Mouse (Mus musculus) kidney, adult 18-20 months (tissue): ENCODE measurements at regions not wholly inside any gene's neighbourhood (a gene's known extent, or its start where the extent isn't known, plus 50 kb on each side); places are given as distances from the start of the nearest gene placed in this dataset.

Experiments used
- DNase-seq: peaks from one replicate; pipeline ENCODE4 v3.0.0; 2021

DNA sequence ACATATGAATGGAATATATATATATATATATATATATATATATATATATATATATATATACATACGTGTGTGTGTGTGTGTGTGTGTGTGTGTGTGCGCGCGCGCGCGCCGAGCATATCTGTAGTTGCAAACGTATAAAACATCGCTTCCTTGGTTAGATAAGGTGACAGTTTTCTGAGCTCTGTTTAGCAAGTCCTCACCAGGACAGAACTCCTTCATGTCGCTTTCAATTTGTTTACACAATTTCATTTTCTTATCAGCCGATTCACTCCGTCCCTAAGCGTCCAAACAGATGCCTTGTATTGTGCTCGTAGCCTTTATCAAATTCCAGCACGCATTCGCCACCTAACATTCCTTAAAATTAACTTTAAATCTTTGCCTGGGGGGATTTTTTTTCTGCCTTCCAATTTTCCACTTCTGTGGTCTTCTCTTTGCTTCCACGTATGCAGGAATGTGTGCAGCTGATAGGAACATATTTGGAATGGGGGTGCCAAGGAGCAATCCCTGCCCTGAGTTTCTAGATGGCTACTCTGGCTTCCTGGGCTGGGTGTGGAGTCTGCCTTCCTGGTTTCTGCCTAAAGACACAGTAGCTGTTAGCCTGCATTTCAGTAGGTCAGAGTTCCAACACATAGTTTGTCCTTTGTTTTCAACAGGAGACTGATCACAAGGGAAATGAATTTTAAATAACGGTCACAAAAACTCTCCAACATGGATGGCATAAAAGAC lies 575.7 kb downstream of the Robo2 start:
- DNase-seq, result no peak

DNA sequence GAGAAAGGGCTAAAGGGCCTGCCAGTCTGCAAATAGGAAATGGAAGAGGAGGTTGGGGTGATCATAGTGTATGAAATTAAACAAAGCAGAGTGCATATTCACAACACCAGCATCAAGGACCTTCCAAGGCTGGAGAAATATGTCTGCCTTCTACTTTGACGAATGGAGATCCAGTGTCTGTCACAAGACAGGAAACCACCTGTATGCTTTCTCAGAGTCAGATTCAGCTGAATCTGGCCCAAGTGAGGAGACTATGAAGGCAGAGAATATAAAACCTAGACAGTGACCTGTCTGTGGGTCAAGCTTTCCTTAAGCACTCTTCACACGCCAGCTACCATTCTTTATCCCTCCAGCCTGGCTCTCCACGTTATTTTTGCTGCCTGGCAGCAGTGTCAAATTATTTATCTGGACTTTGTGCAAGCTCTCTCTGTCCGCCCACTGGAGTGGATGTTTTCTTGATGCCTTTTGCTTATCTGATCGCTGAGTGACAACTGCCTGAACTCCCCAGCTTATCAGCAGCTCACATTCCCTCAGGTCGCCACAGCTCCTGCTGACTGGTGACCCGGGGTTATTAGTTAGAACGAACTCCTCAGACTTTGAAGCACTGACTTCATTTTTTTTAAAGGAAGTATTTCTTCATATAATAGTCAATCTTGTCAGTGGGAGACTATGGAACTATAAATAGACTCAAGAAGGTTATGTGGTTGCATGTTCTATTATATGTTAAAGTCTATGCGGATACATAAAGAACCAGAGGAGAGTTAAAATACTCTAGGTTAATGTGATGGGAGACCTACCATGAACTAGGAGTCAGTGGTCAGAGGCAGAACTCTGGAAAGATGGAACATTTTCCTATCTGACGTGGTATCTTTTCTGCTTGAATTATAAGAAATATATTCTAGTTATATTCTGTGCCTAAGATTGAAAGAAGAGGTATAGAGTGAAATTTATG lies 590.0 kb downstream of the Robo2 start:
- no peak for DNase-seq

DNA sequence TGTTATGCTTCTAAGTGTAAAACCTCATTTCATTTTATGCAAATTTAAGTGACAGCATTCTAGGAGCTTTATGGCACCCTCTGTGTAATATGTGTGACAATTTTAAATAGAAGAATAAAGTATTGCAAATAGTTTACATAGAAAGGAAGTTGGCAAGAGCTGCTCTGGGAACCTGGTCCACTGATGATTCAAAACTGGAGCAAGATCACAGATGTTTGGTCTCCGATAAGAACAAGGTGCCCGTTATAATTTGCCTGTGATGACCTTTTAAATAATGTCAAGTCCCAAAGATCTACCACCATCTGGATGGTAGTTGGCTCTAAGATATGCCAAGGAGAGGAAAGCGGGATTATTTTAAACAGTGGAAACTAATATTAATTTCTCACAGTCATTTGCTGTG lies 607.1 kb downstream of the Robo2 start:
- DNase-seq, result no peak

DNA sequence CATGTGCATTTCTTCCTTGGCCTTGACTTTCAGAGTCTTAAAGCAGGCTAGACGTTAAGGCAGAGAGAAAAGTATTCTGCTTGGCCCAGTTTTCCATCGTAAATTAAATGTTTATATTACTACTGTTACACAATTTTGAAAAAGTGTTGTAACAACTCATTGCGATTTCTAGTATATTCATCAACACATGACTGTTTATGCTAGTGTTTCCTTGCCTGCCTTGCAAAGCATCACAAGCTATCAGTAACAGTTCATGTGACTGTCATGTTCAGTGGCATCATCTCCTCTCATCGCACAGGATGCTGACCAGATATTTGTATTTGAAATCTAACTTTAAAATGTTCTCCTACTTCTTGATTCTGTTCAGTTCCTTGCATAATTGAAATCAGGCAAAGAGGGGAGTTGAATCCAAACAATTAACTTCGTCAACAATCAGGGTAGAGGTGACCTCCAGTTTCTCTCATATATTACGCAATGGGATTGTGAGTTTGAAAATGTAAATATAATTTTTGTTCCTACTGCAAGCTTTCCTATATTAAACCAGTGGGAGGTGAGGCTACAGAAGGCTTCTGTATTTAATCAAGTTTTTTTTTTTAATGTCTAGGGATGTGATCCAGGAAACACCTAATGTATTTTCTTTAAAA lies 615.0 kb downstream of the Robo2 start:
- no peak for DNase-seq

DNA sequence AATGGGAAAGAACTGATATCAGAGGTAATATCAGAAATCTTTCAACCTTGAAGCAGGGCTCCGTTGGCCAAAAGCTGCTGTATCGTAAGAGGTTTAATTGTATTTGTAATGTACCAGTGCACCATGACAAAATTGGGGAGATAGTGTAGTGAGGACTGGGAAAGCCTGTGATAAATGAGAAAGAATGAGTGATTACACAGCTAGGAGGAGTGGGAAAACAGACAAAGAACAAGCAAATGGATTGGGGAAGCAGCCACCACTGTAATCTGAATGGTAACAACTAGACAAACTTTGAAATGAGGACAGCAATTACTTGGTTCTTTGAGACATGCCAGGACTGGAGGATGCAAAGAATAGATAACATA lies 626.6 kb downstream of the Robo2 start:
- DNase-seq, result no peak

DNA sequence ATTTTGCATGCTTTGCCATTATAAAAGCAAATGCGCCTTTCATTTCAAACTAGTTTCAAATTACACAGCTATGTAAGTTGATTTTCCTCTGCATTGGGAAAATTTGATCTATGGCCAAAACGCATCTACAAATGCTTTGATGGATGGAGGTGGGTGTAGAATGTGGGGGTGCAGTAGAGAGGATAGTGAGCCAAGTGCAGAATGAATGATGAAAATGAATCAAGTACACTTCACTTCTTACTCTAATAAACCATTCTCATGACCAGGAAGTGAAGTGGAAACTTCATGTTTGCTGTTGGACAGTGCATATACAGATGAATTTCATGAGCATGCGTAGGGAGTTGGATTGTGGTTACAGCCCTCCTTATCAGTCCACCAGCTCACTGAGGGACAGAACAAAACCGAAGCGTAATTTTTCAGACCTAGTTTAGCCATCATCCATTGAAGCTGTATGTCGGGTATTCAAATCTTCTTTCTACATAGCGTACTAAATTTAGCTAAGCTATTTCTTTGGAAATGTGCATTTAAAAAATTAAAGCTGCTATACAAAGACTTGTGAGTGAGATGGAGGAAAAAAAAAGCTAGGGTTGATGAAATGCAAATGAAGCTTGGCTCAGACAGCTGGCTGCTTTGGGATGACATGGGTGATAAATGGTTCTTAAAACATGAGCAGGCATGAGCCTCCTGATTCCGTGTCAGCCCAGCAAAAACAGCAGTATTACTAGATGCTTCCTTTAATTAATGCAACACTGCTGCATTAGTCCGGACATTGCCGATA lies 627.1 kb downstream of the Robo2 start:
- no peak for DNase-seq

DNA sequence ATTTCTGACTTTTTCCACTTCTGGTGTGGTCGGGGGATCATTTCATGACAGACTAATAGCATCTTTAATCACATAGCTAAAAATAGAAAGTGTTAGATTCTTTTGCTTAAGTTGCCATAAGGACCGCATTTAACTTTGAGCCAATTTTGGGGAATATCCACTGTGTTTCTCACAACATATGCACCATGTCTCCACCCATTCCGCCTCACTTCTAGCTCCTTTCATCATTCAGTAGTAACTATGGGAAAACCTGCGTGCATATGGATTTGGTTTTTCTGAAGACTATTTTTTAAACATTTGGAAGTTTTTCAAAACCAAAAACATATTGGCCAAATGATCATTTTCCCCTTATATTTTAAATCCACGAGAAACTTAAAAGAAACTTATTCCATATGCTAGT lies 639.2 kb downstream of the Robo2 start:
- DNase-seq, result no peak

DNA sequence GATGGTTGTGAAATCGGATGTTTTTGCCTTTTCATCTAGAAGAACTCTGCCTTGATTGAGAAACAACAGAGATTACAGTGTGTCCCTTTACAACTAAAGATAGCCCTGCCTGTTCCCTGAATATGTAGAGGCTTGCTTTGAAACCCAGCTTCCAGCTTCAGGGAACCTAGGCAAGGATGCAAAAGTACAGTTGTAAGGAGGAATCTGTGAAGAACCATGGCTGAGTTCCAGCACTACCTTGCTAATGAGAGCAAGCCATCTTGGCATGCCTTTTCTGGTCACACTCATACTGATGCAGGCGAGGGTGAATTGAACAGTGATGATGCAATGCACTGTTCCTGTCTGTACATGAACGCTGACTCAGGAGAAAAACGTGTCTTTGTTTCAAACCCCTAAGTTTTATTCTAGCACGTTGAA lies 641.2 kb downstream of the Robo2 start:
- DNase-seq, result no peak

DNA sequence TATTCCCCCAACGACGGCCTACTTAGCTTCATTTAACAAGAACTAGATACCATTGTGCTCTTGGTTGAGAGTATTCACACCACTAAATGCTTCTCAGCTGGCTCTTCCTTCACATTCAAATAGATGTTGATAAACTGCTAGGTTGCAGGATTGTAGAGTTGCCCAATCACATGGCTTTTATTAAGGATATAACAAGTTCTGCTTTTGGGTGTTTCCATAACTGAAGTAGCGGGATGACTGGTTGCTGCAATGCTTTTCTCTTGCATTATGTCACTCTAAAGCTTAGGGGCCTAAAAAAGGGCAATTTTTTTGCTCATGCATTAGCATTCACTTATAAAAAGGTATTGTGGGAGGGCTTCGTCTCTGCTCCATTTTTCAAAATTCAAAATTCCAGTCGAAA lies 641.9 kb downstream of the Robo2 start:
- no peak for DNase-seq

DNA sequence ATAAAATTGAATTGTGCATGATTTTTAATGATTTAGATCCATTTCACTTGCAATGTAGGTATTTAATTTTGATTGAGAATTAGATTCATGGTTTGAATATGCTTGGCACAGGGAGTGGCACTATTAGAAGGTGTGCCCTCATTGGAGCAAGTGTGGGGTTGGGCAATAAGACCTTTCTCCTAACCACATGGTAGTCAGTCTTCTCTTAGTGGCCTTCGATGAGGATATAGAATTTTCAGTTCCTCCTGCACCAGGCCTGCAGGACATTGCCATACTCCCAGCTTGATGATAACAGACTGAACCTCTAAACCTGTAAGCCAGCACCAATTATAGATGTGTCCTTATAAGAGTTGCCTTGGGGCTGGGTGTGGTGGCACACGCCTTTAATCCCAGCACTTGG lies 642.9 kb downstream of the Robo2 start:
- no peak for DNase-seq

DNA sequence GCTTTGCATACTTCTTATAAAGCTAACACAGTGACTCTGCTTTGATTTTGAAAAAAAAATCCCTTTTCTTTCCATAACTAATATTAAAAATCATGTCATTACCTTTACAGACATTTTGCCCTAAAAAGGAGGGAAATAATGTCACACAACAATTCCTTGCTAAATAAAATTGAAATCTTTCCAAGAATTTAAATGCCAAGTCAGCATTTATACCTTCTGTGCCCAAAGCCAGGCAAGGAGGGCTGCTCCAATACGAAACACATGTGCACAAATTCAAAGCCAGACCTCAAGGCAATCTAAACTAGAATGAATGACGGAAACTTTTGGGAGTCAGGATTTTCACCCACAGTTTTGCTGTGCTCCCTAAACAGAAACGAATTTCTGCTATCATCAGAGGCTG lies 646.4 kb downstream of the Robo2 start:
- no peak for DNase-seq

DNA sequence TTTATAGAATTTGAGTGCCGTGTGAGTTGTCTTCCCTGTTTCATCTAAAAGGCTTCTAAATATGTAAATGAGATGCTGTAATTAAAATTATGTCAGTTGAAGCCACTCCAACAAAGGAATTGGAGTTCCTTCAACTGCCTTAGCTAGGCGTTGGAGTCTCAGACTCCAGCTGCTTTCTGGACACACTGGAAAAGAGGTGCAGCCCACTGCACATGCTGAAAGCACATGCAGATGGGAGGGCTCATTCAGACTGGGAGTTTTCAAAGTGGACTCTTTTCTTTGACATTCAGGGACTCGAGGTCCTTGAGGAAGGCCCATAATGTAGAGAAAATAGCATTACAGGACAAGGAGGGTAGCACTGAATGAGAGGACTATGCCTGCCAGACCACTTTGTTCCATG lies 650.7 kb downstream of the Robo2 start:
- no peak for DNase-seq

DNA sequence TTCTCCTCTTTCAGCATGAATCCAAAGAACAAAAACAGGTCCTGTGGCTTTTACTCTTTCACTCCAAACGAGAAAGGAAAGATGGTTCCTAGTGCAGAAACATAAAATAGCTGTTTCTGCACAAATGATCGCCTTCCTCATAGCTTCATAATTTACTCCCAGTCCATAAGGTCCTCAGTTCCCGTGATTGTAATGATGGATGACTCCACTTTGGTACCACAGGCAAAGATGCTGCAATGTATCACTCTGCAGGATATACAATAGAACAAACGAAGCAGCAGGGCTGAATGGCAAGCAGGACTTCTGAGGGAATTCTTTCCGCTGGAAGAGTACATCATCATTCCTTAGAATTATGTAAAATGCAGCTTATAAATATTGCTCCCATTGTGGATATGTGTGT lies 652.8 kb downstream of the Robo2 start:
- no peak for DNase-seq

DNA sequence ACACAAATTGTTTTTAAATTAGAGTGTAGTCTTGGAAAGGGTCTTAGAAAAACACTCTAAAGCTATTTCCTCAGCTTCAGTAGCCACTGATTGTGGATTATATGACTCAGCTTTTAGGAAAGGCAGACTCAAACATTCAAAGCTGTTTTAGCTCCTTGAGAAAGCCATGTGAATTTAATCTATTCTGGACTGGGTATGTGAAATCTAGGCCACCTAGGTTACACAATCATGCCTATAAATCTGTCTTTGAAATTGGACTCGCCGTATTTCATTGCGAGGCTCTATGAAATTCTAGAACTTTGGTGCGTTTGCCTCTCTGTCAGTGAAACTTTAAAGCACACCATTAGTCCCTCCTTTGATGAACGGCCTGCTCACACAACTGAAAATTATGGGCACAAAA lies 657.3 kb downstream of the Robo2 start:
- DNase-seq, result no peak

DNA sequence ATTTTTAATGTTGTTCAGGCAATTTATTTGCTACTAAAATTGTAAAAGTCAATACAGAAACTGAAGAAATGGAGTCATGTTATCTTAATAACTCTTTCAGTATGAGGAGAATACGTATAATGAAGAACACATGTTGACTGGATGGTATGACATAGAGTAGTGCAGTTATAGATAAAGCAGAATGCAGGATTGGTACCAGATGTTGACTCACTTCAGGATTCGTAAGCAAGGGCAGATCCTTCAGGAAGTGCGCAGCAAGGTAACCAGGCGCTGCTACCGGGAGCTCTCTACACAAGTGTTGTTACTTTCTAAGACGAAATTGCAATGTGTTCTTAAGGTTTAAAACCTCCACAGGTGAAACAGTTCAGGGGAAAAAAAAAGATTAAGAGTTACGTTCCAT lies 683.3 kb downstream of the Robo2 start:
- DNase-seq, result no peak

DNA sequence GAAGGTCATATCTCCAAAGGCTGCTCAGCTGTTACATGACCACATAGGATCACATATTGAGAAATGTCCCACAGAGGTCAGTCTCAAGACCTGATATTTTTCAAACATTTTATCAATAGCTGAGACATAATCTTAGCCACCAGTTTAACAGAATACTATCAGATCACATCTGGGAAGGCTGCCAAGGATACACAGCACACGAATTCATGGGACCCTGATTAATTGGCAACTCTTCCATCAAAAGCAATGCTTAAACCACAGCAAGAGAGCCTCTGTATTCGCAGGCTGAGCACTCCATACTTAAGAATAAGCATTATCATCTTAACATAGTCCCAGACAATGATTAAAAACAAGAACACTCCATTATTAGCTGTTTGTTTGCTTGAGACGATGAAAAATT lies 691.9 kb downstream of the Robo2 start:
- DNase-seq, result no peak

DNA sequence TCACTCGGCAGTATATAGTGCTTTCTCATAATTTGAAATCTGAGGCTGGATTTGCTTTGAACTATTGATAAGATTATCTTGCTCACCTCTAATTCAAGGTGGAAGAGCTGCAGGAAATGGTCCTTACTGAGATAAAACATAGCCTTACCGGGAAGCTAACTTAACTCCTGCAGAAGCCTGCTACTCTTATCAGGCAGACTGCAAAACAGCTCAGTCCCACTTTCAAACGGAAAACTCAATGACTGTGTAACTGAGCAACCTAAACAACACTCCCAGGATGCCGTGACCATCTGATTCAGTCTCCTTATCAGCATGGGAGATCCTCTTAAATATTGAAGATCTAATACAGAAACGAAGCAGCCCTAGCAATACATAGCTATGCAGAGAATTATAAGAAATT lies 695.3 kb downstream of the Robo2 start:
- no peak for DNase-seq

DNA sequence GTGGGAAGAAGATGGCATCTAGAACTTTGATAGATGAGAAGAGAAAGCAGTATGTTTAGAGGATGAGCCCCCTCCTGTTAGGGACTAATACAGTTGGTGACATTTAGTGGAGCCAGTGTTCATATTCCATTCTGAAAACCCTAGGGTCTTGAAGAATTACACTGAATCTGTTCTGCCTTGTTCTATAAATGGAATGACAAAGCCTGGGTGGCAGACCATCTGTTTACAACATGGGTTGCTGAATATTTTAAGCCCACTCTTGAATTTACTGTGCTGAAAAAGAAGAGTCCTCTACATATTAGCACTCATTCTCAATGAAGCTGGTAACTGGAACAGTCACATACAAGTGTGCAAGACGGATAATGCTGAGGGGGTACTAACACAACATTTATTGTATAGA lies 704.6 kb downstream of the Robo2 start:
- DNase-seq, result no peak

DNA sequence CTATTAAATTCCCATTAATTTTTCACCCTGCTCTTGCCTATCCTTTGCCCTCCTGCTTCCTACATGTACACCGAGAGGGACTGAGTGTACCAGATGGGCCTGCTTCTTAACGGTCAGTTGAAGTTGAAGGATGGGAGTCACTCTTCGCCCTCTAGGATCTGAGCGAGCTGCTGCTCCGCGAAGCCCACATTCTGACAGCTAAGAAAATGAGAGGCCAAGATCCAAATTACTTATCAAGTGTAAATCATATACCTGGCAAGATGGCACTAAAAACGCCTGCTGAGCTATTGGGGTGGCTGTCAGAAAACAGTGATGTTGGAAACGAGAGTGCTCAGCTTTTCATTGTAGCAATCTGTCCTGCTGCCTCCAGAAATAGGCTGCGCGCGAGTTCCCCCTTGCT lies 722.4 kb downstream of the Robo2 start:
- no peak for DNase-seq

DNA sequence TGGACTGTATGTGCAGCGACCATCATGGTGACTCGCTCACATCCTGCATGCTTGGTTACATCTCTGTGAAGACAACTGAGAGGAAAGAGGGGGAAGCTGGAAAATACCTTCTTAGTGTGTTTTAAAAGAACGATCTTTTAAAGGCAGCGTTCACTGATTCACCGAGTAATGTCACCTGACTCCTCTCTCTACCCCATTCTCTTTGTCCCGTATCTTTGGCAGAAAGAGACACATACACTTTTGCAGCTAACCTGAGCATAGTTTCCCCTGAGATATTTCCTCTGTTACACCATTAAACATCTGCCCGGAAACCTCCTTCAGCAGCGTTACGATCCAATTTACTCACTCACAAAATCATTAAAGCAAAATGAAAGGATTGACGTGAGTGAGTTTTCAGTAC lies 731.8 kb downstream of the Robo2 start:
- no peak for DNase-seq

DNA sequence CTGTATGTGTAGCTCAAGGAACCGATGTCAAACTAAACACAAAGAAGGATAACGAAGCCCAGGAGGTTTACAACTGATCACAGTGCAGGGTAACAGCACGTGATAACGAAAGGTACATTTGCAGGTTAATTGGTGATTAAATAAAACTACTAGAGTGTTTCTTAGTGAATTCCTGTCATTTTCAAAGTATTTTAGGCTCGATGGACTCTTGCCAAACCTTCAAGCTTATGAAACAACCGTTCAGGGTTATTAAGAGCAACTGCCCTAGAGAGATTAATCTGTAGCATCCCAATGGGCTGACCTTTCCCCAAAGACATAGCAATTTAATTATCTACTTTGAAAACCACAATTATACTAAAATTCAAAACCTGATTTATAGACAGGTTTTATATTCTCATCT lies 741.1 kb downstream of the Robo2 start:
- DNase-seq, result no peak

DNA sequence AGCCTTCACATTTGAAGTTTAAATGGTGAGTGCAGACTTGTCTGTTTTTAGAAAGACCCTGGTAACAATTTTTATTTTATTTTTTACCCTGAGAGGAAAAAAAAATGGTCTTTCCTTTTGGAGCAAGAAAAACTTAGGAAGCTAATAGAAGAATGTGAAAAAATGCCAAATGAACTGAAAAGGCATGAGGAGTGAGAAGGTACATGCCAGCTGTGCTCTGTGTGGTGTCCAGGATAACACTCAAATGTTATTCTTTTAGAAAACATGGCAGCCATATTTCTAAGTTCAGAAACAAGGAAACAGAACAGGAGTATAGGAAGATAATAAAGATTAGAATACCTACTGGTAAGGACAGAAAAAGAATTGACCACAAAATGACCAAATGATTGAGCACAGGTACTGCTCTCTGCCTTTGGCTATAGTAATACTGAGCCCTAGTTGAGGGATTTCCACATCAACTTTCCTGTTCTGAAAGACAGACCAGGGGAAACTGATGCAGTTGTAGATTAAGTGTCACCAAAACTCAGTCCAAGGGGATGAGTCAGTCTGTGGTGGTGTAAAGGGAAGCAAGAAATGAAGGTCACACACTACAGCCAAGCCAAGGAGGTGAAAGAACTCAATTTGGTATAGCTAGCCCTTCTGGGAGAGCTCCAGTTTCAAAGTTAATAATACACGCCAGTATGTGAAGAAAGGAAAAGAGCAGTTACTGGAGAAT lies 758.5 kb downstream of the Robo2 start:
- no peak for DNase-seq
